In the genomic region with DNA sequence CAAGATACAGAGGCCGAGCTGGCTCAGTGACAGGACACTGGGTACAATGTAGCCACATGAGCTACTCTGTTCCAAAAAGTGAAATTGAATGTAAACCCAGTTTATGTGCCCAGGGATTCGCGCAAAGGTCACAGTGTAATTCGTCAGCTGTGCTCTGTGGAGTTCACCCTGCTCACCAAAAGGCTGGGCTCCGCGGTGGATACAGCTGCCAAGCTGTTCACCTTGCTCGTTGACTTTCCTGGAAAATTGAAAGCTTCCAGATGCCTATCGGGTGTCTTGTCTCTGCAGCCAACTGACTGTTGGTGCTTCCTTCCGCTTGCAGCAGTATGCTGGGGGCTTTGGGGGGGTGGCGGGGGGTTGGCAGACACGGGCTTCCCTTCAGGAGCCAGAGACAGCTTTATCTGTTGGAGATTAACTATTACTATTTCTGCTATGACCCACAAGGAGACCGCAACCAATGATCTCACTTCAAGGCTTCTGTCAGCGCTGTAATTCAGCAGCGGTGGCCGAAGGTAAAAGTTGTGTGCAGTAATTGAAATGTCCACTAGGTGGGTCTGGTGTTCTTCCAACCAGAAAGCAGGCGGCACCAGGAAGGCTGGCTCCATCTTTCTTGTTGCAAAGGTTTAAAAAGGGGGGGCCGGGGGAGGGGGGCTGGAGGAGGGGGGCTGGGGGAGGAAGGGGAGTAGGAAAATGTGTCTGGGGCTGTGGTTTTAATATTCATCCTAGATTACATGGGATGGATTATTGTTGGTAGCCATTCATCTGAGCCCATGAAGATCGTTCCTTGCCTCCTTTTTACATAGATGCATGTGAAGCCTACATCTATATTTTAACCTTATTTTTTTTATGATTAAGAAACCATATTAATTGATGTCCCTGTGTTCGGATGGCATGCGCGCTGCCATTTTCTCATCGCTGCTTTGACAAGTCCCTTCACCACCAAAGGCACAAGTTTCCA, we compare ENCODE assay signal across 8 mouse cellular contexts.
DNase-seq lines count a peak whose midpoint lies in the region; ATAC-seq and TF ChIP-seq lines count a peak whose summit lies in the region.

No protein-coding gene starts in this region.

- no peaks in the 10 kb centered on the region for H3K36me3 ChIP-seq in liver, postnatal 0 days (replicated peaks; ENCODE audit: insufficient read depth, low read length)
- H3K36me3 ChIP-seq in neural tube, embryonic 15.5 days, result no peaks in the 10 kb centered on the region

- no peak for TF ChIP-seq POLR2A in brain, embryonic 14.5 days (IDR thresholded peaks at IDR 0.05; ENCODE audit: borderline replicate concordance, extremely low read depth, insufficient read depth, insufficient read length, poor library complexity, severe bottlenecking)

- TF ChIP-seq EP300 in liver, postnatal 0 days (IDR thresholded peaks at IDR 0.05; ENCODE audit: low read depth), result no peak

- WGBS in liver, postnatal 0 days (ENCODE audit: insufficient replicate concordance), result 20% methylated on average over 22 of the region's 22 CpGs
- WGBS in neural tube, embryonic 15.5 days, result 25% methylated on average over 22 of the region's 22 CpGs

- no peaks in the 10 kb centered on the region for H3K27me3 ChIP-seq in liver, postnatal 0 days (ENCODE audit: insufficient read depth, low read length)
- H3K27me3 ChIP-seq in neural tube, embryonic 15.5 days (replicated peaks), result peaks cover 2% of the 10 kb centered on the region; the same call in 1 of the 2 replicates

- peak overlapping the region; percentile 72 for H3K4me2 ChIP-seq in liver, postnatal 0 days (ENCODE audit: low read depth, low read length)
- H3K4me2 ChIP-seq in neural tube, embryonic 15.5 days, result peak overlapping the region; percentile 64

- ATAC-seq in liver, postnatal 0 days, result peak; percentile 49
- peak; percentile 73 for ATAC-seq in neural tube, embryonic 15.5 days (ENCODE audit: low FRiP score)

- H3K4me1 ChIP-seq in liver, postnatal 0 days (ENCODE audit: insufficient read depth), result no peaks in the 10 kb centered on the region; the same call in 1 of the 2 replicates
- H3K4me1 ChIP-seq in neural tube, embryonic 15.5 days, result peaks cover 15% of the 10 kb centered on the region

- intact Hi-C loops in heart, postnatal 10 days (cut with DNase I), result loop anchor here (5.0 to 10.0 kb wide), 2 partner anchors 414 to 506 kb away; no protein-coding TSS in a partner anchor

- peak overlapping the region; percentile 32 for H3K4me3 ChIP-seq in liver, postnatal 0 days (ENCODE audit: low read depth, low read length)
- peak overlapping the region; percentile 28 for H3K4me3 ChIP-seq in neural tube, embryonic 15.5 days (replicated peaks)

- no peaks in the 10 kb centered on the region for H3K9me3 ChIP-seq in liver, postnatal 0 days (ENCODE audit: low read length)
- no peaks in the 10 kb centered on the region for H3K9me3 ChIP-seq in neural tube, embryonic 15.5 days (replicated peaks)

- peak; percentile 85 for TF ChIP-seq CTCF in brain, embryonic 14.5 days (IDR thresholded peaks at IDR 0.05; ENCODE audit: borderline replicate concordance, extremely low read depth, insufficient read depth, insufficient read length)
- peak; percentile 74 for TF ChIP-seq CTCF in liver, postnatal 0 days (IDR thresholded peaks at IDR 0.05; ENCODE audit: low read depth)

- 0 out of 2 replicates have a peak overlapping the region, but pooled peaks have one; percentile 35 for H3K9ac ChIP-seq in liver, postnatal 0 days (replicated peaks)
- peak overlapping the region; percentile 28 for H3K9ac ChIP-seq in neural tube, embryonic 15.5 days (replicated peaks)

- peak; percentile 70 for DNase-seq in ES-CJ7 (ENCODE audit: low read depth, low spot score)
- DNase-seq in brain, embryonic 14.5 days (ENCODE audit: low read depth), result peak; percentile 93
- DNase-seq in fibroblast of lung, adult 2 months (ENCODE audit: low read depth), result peak; percentile 34
- peak; percentile 67 to 83 for DNase-seq in heart, postnatal 10 days
- DNase-seq in kidney, postnatal 4 days, result peak; percentile 61 to 73
- peak; percentile 49 for DNase-seq in liver, postnatal 0 days
- DNase-seq in thymus, postnatal 36 days, result peak; percentile 34 to 46

- H3K27ac ChIP-seq in liver, postnatal 0 days (ENCODE audit: low read depth), result no peak overlapping the region
- peak overlapping the region; percentile 54 for H3K27ac ChIP-seq in neural tube, embryonic 15.5 days (replicated peaks)

Comparison
In these comparisons a context has a peak if more than half of its experiments do, and no peak if none do; other contexts are left out.
1. DNase-seq: peak in every context shown above with its lines; median percentile 93 in brain, embryonic 14.5 days; 75 in heart, postnatal 10 days; 70 in ES-CJ7; 67 in kidney, postnatal 4 days; 49 in liver, postnatal 0 days; 40 in thymus, postnatal 36 days; 34 in fibroblast of lung, adult 2 months.